Mouse (Mus musculus): ENCODE results near the gene Myo9a. TPM values are rescaled to one million over a fixed set of nuclear protein-coding genes. Genes with fewer than 3 reads are reported as not detected.

Gene Myo9a
- total and polyA plus RNA-seq, 3 experiments = 1.6 to 2.6 (median 2.0) TPM

GRCm38 (mm10) chr9:59971263-59971662 lies 220.6 kb downstream of the Myo9a start:
- Histone ChIP-seq H3K27me3 (replicated peaks) (no peaks in the 10 kb centered on the region), H3K36me3 (replicated peaks in 1 of 2; ENCODE audit: control insufficient read depth in 1 of 2, insufficient read depth in 1 of 2, low read length in 1 of 2) (no peaks in the 10 kb centered on the region), H3K4me1 (ENCODE audit: control insufficient read depth in 1 of 2, insufficient read depth in 2 of 2) (no peaks in the 10 kb centered on the region), H3K79me2 (replicated peaks; ENCODE audit: control insufficient read depth, extremely low read depth, insufficient read depth, poor library complexity, severe bottlenecking) (no peaks in the 10 kb centered on the region), H3K27ac (ENCODE audit: insufficient read depth, low read depth) (no peak overlapping the region), H3K9ac (ENCODE audit: insufficient read depth, low read depth) (no peak overlapping the region), H3K4me2 (ENCODE audit: insufficient read depth, low read depth, poor library complexity, severe bottlenecking) (no peak overlapping the region), H3K4me3 (replicated peaks in 1 of 3; ENCODE audit: low read depth in 2 of 3, low read length in 2 of 3, poor library complexity in 1 of 3) (no peak overlapping the region), H3K9me3 (replicated peaks; ENCODE audit: low read length) (no peaks in the 10 kb centered on the region)
- in situ Hi-C loops (cut with MboI; ENCODE audit: low pct_ligation_motif_present, low pct_unique_long_range_greater_than_20kb, low sequenced_read_pairs) = no loop called here
- dilution Hi-C loops (cut with MboI; ENCODE audit: extremely low pct_ligation_motif_present, extremely low pct_unique_long_range_greater_than_20kb, low sequenced_read_pairs) = no loop called here
- DNase-seq (ENCODE audit: extremely low read depth) = no peak
- TF ChIP-seq ZKSCAN1 (IDR thresholded peaks at IDR 0.05; ENCODE audit: borderline replicate concordance, low read depth, low read length) (no peak), HCFC1 (IDR thresholded peaks at IDR 0.05; ENCODE audit: low read depth, low read length) (no peak), ZNF384 (IDR thresholded peaks at IDR 0.05; ENCODE audit: low read depth, low read length) (no peak)

Other genes with a start within 250 kb of the Myo9a start
- 61.7 and 65.8 TPM in 2 replicates for gene Hexa, start 211.4 kb upstream of the Myo9a start, total RNA-seq (2012; rRNA removed)
- 33.6 and 38.0 TPM in 2 replicates for gene Hexa, start 211.4 kb upstream of the Myo9a start, total RNA-seq (2014; rRNA removed)
- 35.6 and 37.1 TPM in 2 replicates for gene Hexa, start 211.4 kb upstream of the Myo9a start, polyA plus RNA-seq (2012; ENCODE audit: insufficient read length, low read depth)
- gene Tmem202, start 211.0 kb upstream of the Myo9a start, total RNA-seq (2012; rRNA removed) = 0.64 and 0.97 TPM in 2 replicates
- 0.20 TPM in 1 of 2 replicates, not detected in the other for gene Tmem202, start 211.0 kb upstream of the Myo9a start, total RNA-seq (2014; rRNA removed)
- gene Tmem202, start 211.0 kb upstream of the Myo9a start, polyA plus RNA-seq (2012; ENCODE audit: insufficient read length, low read depth) = not detected in 2 replicates
- gene Celf6, start 173.0 kb upstream of the Myo9a start, total RNA-seq (2012; rRNA removed) = not detected in 2 replicates
- gene Celf6, start 173.0 kb upstream of the Myo9a start, total RNA-seq (2014; rRNA removed) = not detected in 2 replicates
- not detected in 2 replicates for gene Celf6, start 173.0 kb upstream of the Myo9a start, polyA plus RNA-seq (2012; ENCODE audit: insufficient read length, low read depth)
- 3.6 and 4.4 TPM in 2 replicates for gene Parp6, start 133.6 kb upstream of the Myo9a start, total RNA-seq (2012; rRNA removed)
- gene Parp6, start 133.6 kb upstream of the Myo9a start, total RNA-seq (2014; rRNA removed) = 5.6 and 5.7 TPM in 2 replicates
- 4.6 and 5.5 TPM in 2 replicates for gene Parp6, start 133.6 kb upstream of the Myo9a start, polyA plus RNA-seq (2012; ENCODE audit: insufficient read length, low read depth)
- 1,563 and 2,304 TPM in 2 replicates for gene Pkm, start 94.5 kb upstream of the Myo9a start, total RNA-seq (2012; rRNA removed)
- 2,562 and 2,828 TPM in 2 replicates for gene Pkm, start 94.5 kb upstream of the Myo9a start, total RNA-seq (2014; rRNA removed)
- 1,827 and 1,949 TPM in 2 replicates for gene Pkm, start 94.5 kb upstream of the Myo9a start, polyA plus RNA-seq (2012; ENCODE audit: insufficient read length, low read depth)
- gene Gramd2, start 70.8 kb upstream of the Myo9a start, total RNA-seq (2012; rRNA removed) = not detected in 2 replicates
- gene Gramd2, start 70.8 kb upstream of the Myo9a start, total RNA-seq (2014; rRNA removed) = 0.32 TPM in 1 of 2 replicates, not detected in the other
- gene Gramd2, start 70.8 kb upstream of the Myo9a start, polyA plus RNA-seq (2012; ENCODE audit: insufficient read length, low read depth) = 0.23 and 0.61 TPM in 2 replicates
- gene Senp8, start 186 bp upstream of the Myo9a start, total RNA-seq (2012; rRNA removed) = 3.5 and 5.2 TPM in 2 replicates
- gene Senp8, start 186 bp upstream of the Myo9a start, total RNA-seq (2014; rRNA removed) = 7.4 and 8.5 TPM in 2 replicates
- gene Senp8, start 186 bp upstream of the Myo9a start, polyA plus RNA-seq (2012; ENCODE audit: insufficient read length, low read depth) = 6.1 TPM in 2 replicates
- gene Nr2e3, start 209.8 kb downstream of the Myo9a start, total RNA-seq (2012; rRNA removed) = 0.13 TPM in 1 of 2 replicates, not detected in the other
- not detected in 2 replicates for gene Nr2e3, start 209.8 kb downstream of the Myo9a start, total RNA-seq (2014; rRNA removed)
- gene Nr2e3, start 209.8 kb downstream of the Myo9a start, polyA plus RNA-seq (2012; ENCODE audit: insufficient read length, low read depth) = not detected in 2 replicates